Mouse (Mus musculus): ENCODE measurements around the gene Polr2h. TPM values are rescaled to one million over a fixed set of nuclear protein-coding genes. Genes with fewer than 3 reads are reported as not detected.

Polr2h gene
- total and polyA plus RNA-seq, 3 experiments, result 117 to 183 (median 157) TPM

- no peak overlapping the region for H3K4me2 ChIP-seq (ENCODE audit: insufficient read depth, low read depth, poor library complexity, severe bottlenecking)
- peaks cover 0 to 33% of the 10 kb centered on the region in 2 experiments; a peak in 2 of 4 replicates for H3K4me1 ChIP-seq (ENCODE audit: control insufficient read depth in 1 of 2, insufficient read depth in 2 of 2)
- TF ChIP-seq HCFC1 (IDR thresholded peaks at IDR 0.05; ENCODE audit: low read depth, low read length) (no peak), POLR2AphosphoS2 (IDR thresholded peaks at IDR 0.05; ENCODE audit: low read depth, low read length) (0 out of 2 replicates have a peak, but pooled peaks have one; percentile 40), SIN3A (IDR thresholded peaks at IDR 0.05; ENCODE audit: low read length) (no peak), KAT2A (IDR thresholded peaks at IDR 0.05; ENCODE audit: insufficient replicate concordance, low read length) (no peak)
- H3K4me3 ChIP-seq (replicated peaks in 1 of 3; ENCODE audit: low read depth in 2 of 3, low read length in 2 of 3, poor library complexity in 1 of 3), result no peak overlapping the region
- in situ Hi-C loops (cut with MboI; ENCODE audit: low pct_ligation_motif_present, low pct_unique_long_range_greater_than_20kb, low sequenced_read_pairs), result no loop called here
- no peak overlapping the region for H3K9ac ChIP-seq (ENCODE audit: insufficient read depth, low read depth)
- peaks cover 63 to 81% of the 10 kb centered on the region in 2 experiments for H3K36me3 ChIP-seq (replicated peaks in 1 of 2; ENCODE audit: control insufficient read depth in 1 of 2, insufficient read depth in 1 of 2, low read length in 1 of 2)
- H3K27me3 ChIP-seq (replicated peaks), result no peaks in the 10 kb centered on the region
- dilution Hi-C loops (cut with MboI; ENCODE audit: extremely low pct_ligation_motif_present, extremely low pct_unique_long_range_greater_than_20kb, low sequenced_read_pairs), result no loop called here
- H3K27ac ChIP-seq (ENCODE audit: insufficient read depth, low read depth), result no peak overlapping the region
- no peaks in the 10 kb centered on the region for H3K79me2 ChIP-seq (replicated peaks; ENCODE audit: control insufficient read depth, extremely low read depth, insufficient read depth, poor library complexity, severe bottlenecking)
- no peak for DNase-seq (ENCODE audit: extremely low read depth)
- no peaks in the 10 kb centered on the region for H3K9me3 ChIP-seq (replicated peaks; ENCODE audit: low read length)
Observed at GRCm38 (mm10) chr16:20690774-20691173, 26.7 kb upstream of the Polr2h start.

- dilution Hi-C loops (cut with MboI; ENCODE audit: extremely low pct_ligation_motif_present, extremely low pct_unique_long_range_greater_than_20kb, low sequenced_read_pairs) (no loop called here), in situ Hi-C loops (cut with MboI; ENCODE audit: low pct_ligation_motif_present, low pct_unique_long_range_greater_than_20kb, low sequenced_read_pairs) (no loop called here)
- Histone ChIP-seq H3K4me2 (ENCODE audit: insufficient read depth, low read depth, poor library complexity, severe bottlenecking) (no peak overlapping the region), H3K9ac (ENCODE audit: insufficient read depth, low read depth) (no peak overlapping the region), H3K4me3 (replicated peaks in 1 of 3; ENCODE audit: low read depth in 2 of 3, low read length in 2 of 3, poor library complexity in 1 of 3) (no peak overlapping the region), H3K27ac (ENCODE audit: insufficient read depth, low read depth) (no peak overlapping the region), H3K79me2 (replicated peaks; ENCODE audit: control insufficient read depth, extremely low read depth, insufficient read depth, poor library complexity, severe bottlenecking) (no peaks in the 10 kb centered on the region), H3K27me3 (replicated peaks) (no peaks in the 10 kb centered on the region), H3K9me3 (replicated peaks; ENCODE audit: low read length) (no peaks in the 10 kb centered on the region), H3K4me1 (ENCODE audit: control insufficient read depth in 1 of 2, insufficient read depth in 2 of 2) (peaks cover 0 to 33% of the 10 kb centered on the region in 2 experiments; a peak in 2 of 4 replicates), H3K36me3 (replicated peaks in 1 of 2; ENCODE audit: control insufficient read depth in 1 of 2, insufficient read depth in 1 of 2, low read length in 1 of 2) (peaks cover 55 to 79% of the 10 kb centered on the region in 2 experiments)
- no peak for DNase-seq (ENCODE audit: extremely low read depth)
- TF ChIP-seq JUND (conservative IDR thresholded peaks at IDR 0.05; ENCODE audit: low read depth, low read length), result no peak
- no peak for TF ChIP-seq MAZ (IDR thresholded peaks at IDR 0.05; ENCODE audit: low read depth, low read length)
- TF ChIP-seq IRF4 (IDR thresholded peaks at IDR 0.05; ENCODE audit: low read depth, low read length), result no peak
- TF ChIP-seq HCFC1 (IDR thresholded peaks at IDR 0.05; ENCODE audit: low read depth, low read length), result no peak
- TF ChIP-seq ZNF384 (IDR thresholded peaks at IDR 0.05; ENCODE audit: low read depth, low read length), result peak; percentile 75
Observed at GRCm38 (mm10) chr16:20691617-20692016, 25.8 kb upstream of the Polr2h start.

- no peak for TF ChIP-seq MAFK (IDR thresholded peaks at IDR 0.05; ENCODE audit: insufficient replicate concordance, low read length)
- TF ChIP-seq JUN (IDR thresholded peaks at IDR 0.05; ENCODE audit: insufficient read depth, low read depth, low read length), result no peak
- no peak for TF ChIP-seq SIN3A (IDR thresholded peaks at IDR 0.05; ENCODE audit: low read length)
- TF ChIP-seq HCFC1 (IDR thresholded peaks at IDR 0.05; ENCODE audit: low read depth, low read length), result no peak
- TF ChIP-seq UBTF (IDR thresholded peaks at IDR 0.05; ENCODE audit: low read depth, low read length), result no peak
- 0 out of 2 replicates have a peak, but pooled peaks have one; percentile 3 for TF ChIP-seq MAZ (IDR thresholded peaks at IDR 0.05; ENCODE audit: low read depth, low read length)
- TF ChIP-seq RCOR1 (conservative IDR thresholded peaks at IDR 0.05; ENCODE audit: low read depth, low read length), result no peak
- peak; percentile 33; the same call in 1 of the 2 replicates for TF ChIP-seq POLR2A (IDR thresholded peaks at IDR 0.05; ENCODE audit: low read depth, low read length)
- TF ChIP-seq POLR2AphosphoS2 (IDR thresholded peaks at IDR 0.05; ENCODE audit: low read depth, low read length), result no peak
- TF ChIP-seq USF2 (conservative IDR thresholded peaks at IDR 0.05; ENCODE audit: low read depth, low read length), result no peak
- dilution Hi-C loops (cut with MboI; ENCODE audit: extremely low pct_ligation_motif_present, extremely low pct_unique_long_range_greater_than_20kb, low sequenced_read_pairs), result no loop called here
- H3K4me2 ChIP-seq (ENCODE audit: insufficient read depth, low read depth, poor library complexity, severe bottlenecking), result no peak overlapping the region
- H3K4me1 ChIP-seq (ENCODE audit: control insufficient read depth in 1 of 2, insufficient read depth in 2 of 2), result peaks cover 0 to 33% of the 10 kb centered on the region in 2 experiments; a peak in 2 of 4 replicates
- H3K9ac ChIP-seq (ENCODE audit: insufficient read depth, low read depth), result no peak overlapping the region
- H3K27me3 ChIP-seq (replicated peaks), result no peaks in the 10 kb centered on the region
- peaks cover 47 to 71% of the 10 kb centered on the region in 2 experiments for H3K36me3 ChIP-seq (replicated peaks in 1 of 2; ENCODE audit: control insufficient read depth in 1 of 2, insufficient read depth in 1 of 2, low read length in 1 of 2)
- in situ Hi-C loops (cut with MboI; ENCODE audit: low pct_ligation_motif_present, low pct_unique_long_range_greater_than_20kb, low sequenced_read_pairs), result no loop called here
- H3K27ac ChIP-seq (ENCODE audit: insufficient read depth, low read depth), result no peak overlapping the region
- H3K9me3 ChIP-seq (replicated peaks; ENCODE audit: low read length), result no peaks in the 10 kb centered on the region
- no peak overlapping the region for H3K4me3 ChIP-seq (replicated peaks in 1 of 3; ENCODE audit: low read depth in 2 of 3, low read length in 2 of 3, poor library complexity in 1 of 3)
- DNase-seq (ENCODE audit: extremely low read depth), result no peak
- H3K79me2 ChIP-seq (replicated peaks; ENCODE audit: control insufficient read depth, extremely low read depth, insufficient read depth, poor library complexity, severe bottlenecking), result no peaks in the 10 kb centered on the region
Observed at GRCm38 (mm10) chr16:20692241-20692965, 25.1 kb upstream of the Polr2h start.
